Mouse (Mus musculus): ENCODE measurements at regions not wholly inside any gene's neighbourhood (a gene's known extent, or its start where the extent isn't known, plus 50 kb on each side); places are given as distances from the start of the nearest gene placed in this dataset.

DNA sequence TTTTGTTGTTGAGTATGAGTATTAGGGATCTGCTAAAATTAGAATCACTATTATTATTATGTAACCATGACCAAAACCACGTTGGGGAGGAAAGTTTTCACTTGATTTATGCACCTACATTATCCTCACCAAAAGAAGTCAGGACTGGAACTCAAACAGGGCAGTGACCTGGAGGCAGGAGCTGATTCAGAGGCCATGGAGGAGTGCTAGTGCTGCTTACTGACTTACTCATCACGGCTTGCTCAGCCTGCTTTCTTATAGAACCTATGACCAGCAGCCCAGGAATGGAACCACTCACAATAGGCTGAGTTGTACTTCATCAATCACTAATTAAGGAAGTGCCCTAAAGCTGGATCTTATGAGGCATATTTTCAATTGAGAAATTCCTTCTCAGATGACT lies 470.9 kb upstream of the Rgmb start:
- Histone ChIP-seq H3K4me2 (ENCODE audit: low read depth) (no peak overlapping the region), H3K79me2 (ENCODE audit: control insufficient read depth, insufficient read depth) (no peaks in the 10 kb centered on the region), H3ac (ENCODE audit: control insufficient read depth, insufficient read length) (no peak overlapping the region), H3K4me3 (no peak overlapping the region), H3K36me3 (ENCODE audit: control insufficient read depth, insufficient read depth) (no peaks in the 10 kb centered on the region), H3K27me3 (ENCODE audit: control insufficient read depth, insufficient read depth, insufficient read length) (no peaks in the 10 kb centered on the region)
- TF ChIP-seq REST (IDR thresholded peaks at IDR 0.05; ENCODE audit: insufficient read depth, insufficient read length): no peak
- TF ChIP-seq MYOD1 (IDR thresholded peaks at IDR 0.05; ENCODE audit: control insufficient read depth in 1 of 3, insufficient read length in 2 of 3, low read depth in 2 of 3): no peak
- TF ChIP-seq MAX (IDR thresholded peaks at IDR 0.05; ENCODE audit: low read depth): no peak
- TF ChIP-seq USF1 (IDR thresholded peaks at IDR 0.05; ENCODE audit: low read depth): no peak
- TF ChIP-seq MYOG (IDR thresholded peaks at IDR 0.05; ENCODE audit: control insufficient read depth in 1 of 3, insufficient read depth in 1 of 3, insufficient read length in 2 of 3, low read depth in 2 of 3): no peak
- TF ChIP-seq POLR2AphosphoS2 (IDR thresholded peaks at IDR 0.05; ENCODE audit: insufficient read length, low read depth): no peak
- no peak for TF ChIP-seq SRF (IDR thresholded peaks at IDR 0.05; ENCODE audit: control insufficient read depth, insufficient read length, low read depth)
- no peak for TF ChIP-seq TCF12 (IDR thresholded peaks at IDR 0.05; ENCODE audit: insufficient read depth, poor library complexity, severe bottlenecking)
- TF ChIP-seq E2F4 (IDR thresholded peaks at IDR 0.05; ENCODE audit: insufficient read depth): no peak
- no peak for TF ChIP-seq POLR2A (IDR thresholded peaks at IDR 0.05; ENCODE audit: insufficient read length, low read depth)
- TF ChIP-seq TCF3 (IDR thresholded peaks at IDR 0.05; ENCODE audit: insufficient read length, low read depth): no peak
- TF ChIP-seq CEBPB (IDR thresholded peaks at IDR 0.05; ENCODE audit: insufficient read depth, poor library complexity, severe bottlenecking): no peak

- Histone ChIP-seq H3K4me2 (ENCODE audit: low read depth) (no peak overlapping the region), H3K4me3 (no peak overlapping the region), H3K36me3 (ENCODE audit: control insufficient read depth, insufficient read depth) (no peaks in the 10 kb centered on the region), H3K27me3 (ENCODE audit: control insufficient read depth, insufficient read depth, insufficient read length) (no peaks in the 10 kb centered on the region), H3K79me2 (ENCODE audit: control insufficient read depth, insufficient read depth) (no peaks in the 10 kb centered on the region), H3ac (ENCODE audit: control insufficient read depth, insufficient read length) (no peak overlapping the region)
- TF ChIP-seq TCF12 (IDR thresholded peaks at IDR 0.05; ENCODE audit: insufficient read depth, poor library complexity, severe bottlenecking) (no peak), REST (IDR thresholded peaks at IDR 0.05; ENCODE audit: insufficient read depth, insufficient read length) (no peak), POLR2AphosphoS2 (IDR thresholded peaks at IDR 0.05; ENCODE audit: insufficient read length, low read depth) (no peak)
Measured at GRCm38 (mm10) chr17:16298553-16298952, 467.7 kb upstream of the Rgmb start.
